Mouse (Mus musculus): ENCODE measurements around the gene Cfap61.
"Not testable (repeated sequence)": the region's sequence is repeated elsewhere in the genome, so short reads cannot be mapped to it uniquely, and the experiment has no call there.

The Cfap61 gene

GRCm38 (mm10) chr2:145934339-145935231 lies at the start of gene Cfap61, which contains the start of gene Crnkl1:
TSS of gene Cfap61 (plus strand) at chr2:145934784.
TSS of gene Crnkl1 (minus strand) at chr2:145935014.
- DNase-seq: peak; percentile 97

GRCm38 (mm10) chr2:145884913-145885785 lies 49.4 kb upstream of the Cfap61 start:
- no peak for DNase-seq

GRCm38 (mm10) chr2:145887937-145888765 lies 46.4 kb upstream of the Cfap61 start:
- DNase-seq: peak; percentile 25

GRCm38 (mm10) chr2:145888766-145889480 lies 45.7 kb upstream of the Cfap61 start:
- DNase-seq: no peak

GRCm38 (mm10) chr2:145890571-145890970 lies 44.0 kb upstream of the Cfap61 start:
- no peak for DNase-seq

- no peak for DNase-seq
Observed at GRCm38 (mm10) chr2:145893756-145894155, 40.8 kb upstream of the Cfap61 start.

- peak; percentile 61 for DNase-seq
Observed at GRCm38 (mm10) chr2:145898106-145898505, 36.5 kb upstream of the Cfap61 start.

- DNase-seq: not testable (repeated sequence)
Observed at GRCm38 (mm10) chr2:145900318-145900717, 34.3 kb upstream of the Cfap61 start.

GRCm38 (mm10) chr2:145901861-145902260 lies 32.7 kb upstream of the Cfap61 start, which contains the start of gene Naa20:
TSS of gene Naa20 (plus strand) at chr2:145902099.
- no peak for DNase-seq

GRCm38 (mm10) chr2:145903061-145903901 lies 31.3 kb upstream of the Cfap61 start:
- DNase-seq: peak; percentile 94

- no peak for DNase-seq
Observed at GRCm38 (mm10) chr2:145903983-145904616, 30.5 kb upstream of the Cfap61 start.

GRCm38 (mm10) chr2:145905156-145905555 lies 29.4 kb upstream of the Cfap61 start:
- no peak for DNase-seq

- not testable (repeated sequence) for DNase-seq
Observed at GRCm38 (mm10) chr2:145905884-145906283, 28.7 kb upstream of the Cfap61 start.

- no peak for DNase-seq
Observed at GRCm38 (mm10) chr2:145920941-145921650, 13.5 kb upstream of the Cfap61 start.

- no peak for DNase-seq
Observed at GRCm38 (mm10) chr2:145936975-145937374, 2.4 kb downstream of the Cfap61 start.

GRCm38 (mm10) chr2:145941403-145941802 lies 6.8 kb downstream of the Cfap61 start:
- no peak for DNase-seq

GRCm38 (mm10) chr2:145944286-145944685 lies 9.7 kb downstream of the Cfap61 start:
- DNase-seq: no peak

- DNase-seq: peak; percentile 47
Observed at GRCm38 (mm10) chr2:145948402-145948954, 13.9 kb downstream of the Cfap61 start.

- peak; percentile 67 for DNase-seq
Observed at GRCm38 (mm10) chr2:145949475-145950068, 15.0 kb downstream of the Cfap61 start.
